Mouse (Mus musculus): ENCODE results near the gene Masp1.

GRCm38 (mm10) chr16:23516606-23517005 is 4.0 kb downstream of the Masp1 start:
- no peak for TF ChIP-seq CTCF (IDR thresholded peaks at IDR 0.05; ENCODE audit: low read depth, low read length)
- no peak for TF ChIP-seq POLR2A (IDR thresholded peaks at IDR 0.05; ENCODE audit: extremely low read depth, insufficient read depth, low read length)

Data from liver, adult 2 months (tissue).